Mouse (Mus musculus) cerebellum, adult 11-12 months (tissue): ENCODE measurements around the gene Qpctl.

Experiments used
- DNase-seq: peaks from one replicate; pipeline ENCODE4 v3.0.0; 2022

Gene Qpctl

DNA sequence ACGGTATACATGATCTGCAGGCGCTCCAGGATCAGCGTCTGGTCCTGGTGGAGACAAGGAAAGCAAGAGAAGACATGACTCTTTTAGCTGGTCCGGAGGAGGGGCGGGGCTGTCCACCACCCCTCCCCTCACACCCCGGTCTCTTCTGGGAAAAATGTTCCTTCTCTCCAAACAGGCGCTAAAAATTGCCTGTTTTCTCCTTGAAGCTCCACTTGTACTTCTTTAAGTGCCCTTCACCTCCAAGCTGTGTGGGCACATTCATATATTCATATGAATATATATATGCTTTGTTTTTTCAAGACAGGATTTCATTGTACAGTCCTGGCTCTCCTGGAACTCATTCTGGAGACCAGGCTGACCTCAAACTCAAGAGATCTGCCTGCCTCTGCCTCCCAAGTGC lies 13.8 kb upstream of the Qpctl start:
- DNase-seq: no peak

DNA sequence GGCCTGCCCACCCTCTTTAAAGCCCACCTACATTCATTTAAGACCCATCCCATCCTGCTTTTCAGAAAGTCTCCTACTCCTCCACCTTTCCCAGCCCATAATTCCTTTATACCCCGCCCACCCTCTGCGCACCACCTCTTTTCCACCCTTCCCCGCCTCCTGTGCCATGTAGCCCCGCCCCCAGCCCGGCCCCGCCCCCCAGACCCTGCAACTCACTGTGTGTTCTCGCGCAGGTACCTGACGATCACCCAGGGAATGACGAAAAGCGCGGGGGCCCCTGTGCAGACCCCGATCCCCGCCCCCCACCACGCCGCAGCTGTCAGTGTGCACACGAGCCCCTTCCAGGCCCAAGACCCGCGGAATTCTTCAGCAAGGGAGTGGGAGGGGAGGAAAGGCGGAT lies 11.0 kb upstream of the Qpctl start:
- no peak for DNase-seq

DNA sequence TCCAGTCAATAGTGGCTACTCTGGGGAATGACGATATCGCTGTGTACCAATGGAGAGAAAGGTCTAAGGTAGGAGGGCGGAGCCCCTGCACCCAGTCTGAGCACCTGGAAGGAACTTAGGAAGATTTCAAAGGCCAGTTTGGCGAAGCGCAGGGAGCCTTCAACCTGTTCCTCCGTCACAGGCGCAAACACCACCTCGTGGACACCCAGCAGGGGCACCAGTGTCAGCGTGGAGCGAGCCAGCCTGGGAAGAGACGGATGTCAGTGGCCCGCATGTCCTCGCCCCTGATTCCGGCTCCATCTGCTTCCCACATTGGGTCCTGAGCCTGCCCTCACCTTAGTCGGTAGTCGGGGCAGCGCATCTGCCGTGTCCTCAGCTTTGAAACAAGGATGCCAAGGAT lies 10.3 kb upstream of the Qpctl start:
- DNase-seq: no peak

DNA sequence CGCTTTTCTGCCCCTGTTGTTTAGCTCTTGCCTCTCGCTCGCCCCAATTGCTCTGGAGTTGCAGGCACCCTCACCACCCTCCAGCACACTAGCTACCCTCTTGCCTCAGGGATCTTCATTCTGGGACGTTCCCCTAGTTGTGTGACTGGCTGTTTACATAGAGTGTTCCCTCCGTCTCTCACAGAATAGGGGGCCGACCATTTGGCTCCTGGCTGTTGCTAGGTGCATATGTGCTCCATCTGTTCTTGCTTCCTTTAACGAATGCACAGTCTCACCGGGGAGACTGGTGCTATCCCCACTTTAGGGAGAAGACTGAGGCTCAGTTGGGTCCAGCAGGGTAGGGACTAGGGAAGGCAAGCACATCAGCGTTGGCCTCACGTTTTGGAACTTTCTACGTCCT lies 9.5 kb upstream of the Qpctl start:
- no peak for DNase-seq

DNA sequence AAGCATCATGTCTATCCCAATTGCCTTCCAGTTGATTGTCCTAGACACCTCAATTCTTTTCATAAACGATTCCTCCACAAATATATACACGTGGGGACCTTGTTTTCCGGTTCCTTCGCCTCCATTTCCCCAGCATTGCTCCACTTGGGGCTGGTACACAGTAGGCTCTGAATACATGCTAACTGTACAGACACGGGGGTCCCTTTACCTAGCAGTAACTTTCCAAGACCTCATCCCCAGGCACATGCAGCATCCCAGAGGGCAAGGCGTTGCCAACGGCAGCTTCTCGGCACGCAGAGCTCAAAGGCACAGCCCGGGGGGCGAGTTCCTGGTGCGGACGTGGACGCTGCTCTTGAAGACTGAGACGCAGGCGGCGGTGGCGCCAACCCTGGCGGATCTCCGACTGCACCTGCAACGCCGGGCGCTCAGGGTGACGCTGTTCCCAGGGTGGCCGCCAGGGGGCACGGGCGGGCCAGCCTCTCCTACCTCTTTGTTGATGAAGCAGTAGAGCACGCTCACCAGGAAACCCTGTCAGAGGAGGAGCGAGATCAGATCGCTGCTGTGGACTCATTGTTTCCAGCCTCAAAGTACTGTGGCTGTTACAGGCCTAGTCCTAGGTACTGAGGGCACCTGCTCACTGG lies 8.2 kb upstream of the Qpctl start:
- peak; percentile 91 for DNase-seq

DNA sequence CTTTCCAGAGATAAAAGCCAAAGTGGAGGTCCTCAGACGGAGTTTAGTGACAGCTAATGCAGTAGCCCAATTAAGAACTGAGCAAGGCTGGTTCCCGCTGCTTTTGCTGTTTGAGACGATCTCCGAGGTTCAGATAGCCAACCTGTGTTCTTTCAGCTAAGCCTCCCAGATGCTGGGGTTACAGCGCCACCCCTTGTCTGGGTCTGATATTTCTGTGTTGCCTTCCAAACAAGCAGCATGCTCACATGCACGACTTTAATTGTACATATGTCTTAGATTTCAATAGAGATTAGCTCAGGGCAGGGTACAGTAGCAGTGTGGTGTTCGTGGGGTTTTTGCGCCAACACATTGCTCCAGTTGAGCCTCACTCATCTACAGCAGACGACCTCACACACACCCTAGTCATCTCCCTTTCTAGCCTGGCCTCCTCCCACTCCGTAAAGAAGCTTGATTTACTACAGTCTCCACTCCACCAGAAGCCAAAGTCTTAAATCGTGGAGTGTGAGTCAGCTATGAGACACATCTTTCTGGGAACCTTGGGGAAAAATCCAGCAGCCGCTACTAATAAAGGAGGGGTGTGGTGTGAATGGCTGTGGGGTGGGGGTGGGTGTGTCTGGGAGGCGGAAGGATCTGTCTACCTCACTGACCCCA lies 6.9 kb upstream of the Qpctl start:
- no peak for DNase-seq

DNA sequence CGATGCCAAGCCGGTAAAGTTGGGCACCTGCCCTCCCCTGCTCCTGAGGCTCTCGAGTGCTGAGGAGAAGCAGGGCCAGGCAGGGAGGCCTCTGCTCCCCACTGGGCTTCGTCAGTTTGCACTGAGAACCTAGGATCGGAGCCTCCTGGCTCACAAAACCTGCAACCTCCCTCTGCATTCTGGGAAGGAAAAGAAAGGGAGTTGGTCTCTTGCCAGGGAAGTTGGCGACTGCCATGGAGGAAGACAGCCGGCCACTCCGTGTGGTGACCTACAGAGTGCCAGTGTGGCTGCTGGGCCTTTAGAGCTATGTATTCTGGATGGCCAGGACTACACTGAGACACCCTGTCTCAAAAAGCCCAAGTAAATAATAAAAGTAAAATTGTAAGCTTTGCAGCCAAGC lies 5.7 kb upstream of the Qpctl start:
- DNase-seq: no peak

DNA sequence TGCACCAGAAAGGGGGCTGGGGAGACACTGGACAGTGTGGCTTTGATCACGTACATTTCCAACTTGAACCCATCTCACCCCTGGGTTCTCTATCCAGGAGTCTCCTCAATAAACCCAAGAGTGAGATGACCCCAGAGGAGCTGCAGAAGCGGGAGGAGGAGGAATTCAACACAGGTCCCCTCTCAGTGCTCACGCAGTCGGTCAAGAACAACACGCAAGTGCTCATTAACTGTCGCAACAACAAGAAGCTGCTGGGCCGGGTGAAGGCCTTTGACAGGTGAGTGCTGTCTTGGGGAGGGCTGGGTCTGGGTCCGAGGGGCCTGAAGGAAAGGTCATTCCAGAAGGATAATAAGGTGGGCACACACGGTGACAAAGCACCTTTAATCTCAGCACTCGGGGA lies 2.0 kb upstream of the Qpctl start:
- peak; percentile 48 for DNase-seq

DNA sequence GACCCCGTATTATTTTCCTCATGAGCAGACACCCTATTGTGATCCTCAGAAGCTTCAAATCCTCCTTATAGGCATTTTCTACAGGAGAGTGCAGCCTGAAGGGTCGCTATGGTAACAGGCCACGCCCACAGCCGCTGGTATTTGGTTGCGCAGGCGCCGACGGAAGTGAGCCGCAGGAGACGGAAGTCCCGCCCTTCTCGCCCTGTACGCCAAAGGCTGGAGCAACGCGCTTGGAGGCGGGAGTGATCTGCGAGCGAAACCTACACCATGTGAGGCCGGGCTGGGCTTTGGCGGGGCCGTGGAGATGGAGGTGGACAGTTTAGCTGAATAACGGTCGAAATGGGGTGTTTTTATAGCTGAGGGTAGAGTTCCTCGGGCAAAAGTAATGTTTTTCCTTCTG lies 535 bp upstream of the Qpctl start, which contains the start of gene Snrpd2:
TSS of gene Snrpd2 (plus strand) at position 97 of the 400 bp plus-strand sequence.
- peak; percentile 95 for DNase-seq

DNA sequence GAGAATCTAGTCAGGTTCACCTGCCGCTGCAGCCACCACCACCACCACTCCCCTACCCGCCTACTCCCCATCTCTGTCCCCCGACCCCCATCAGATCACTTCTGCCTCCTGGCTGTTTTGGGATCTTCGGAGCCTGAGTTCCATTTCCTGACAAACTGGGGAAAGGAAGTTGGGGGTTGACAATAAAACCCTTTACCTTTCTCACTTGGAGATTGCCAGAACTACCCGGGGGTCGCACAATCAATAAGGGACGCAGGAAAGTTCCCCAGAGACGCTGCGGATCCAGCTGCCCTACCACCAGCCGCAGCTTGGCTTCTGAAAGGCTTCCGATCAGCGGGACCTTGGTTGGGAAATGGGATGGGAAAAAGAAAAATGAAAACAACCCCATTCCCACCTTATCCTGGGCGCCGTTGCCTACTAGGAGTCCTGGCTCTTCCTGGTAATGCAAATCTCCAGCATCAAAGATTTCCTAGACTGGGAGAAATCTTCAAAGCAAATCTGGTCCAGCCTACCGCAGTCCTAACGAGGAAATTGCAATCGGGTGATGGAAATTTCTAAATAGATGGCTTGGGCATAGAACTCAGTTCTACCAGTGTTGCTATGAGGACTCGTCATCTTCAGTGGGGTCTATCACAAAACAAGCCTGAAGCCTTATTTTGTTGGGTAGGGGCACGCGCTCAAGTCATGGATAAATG lies 764 bp downstream of the Qpctl start:
- DNase-seq: no peak

DNA sequence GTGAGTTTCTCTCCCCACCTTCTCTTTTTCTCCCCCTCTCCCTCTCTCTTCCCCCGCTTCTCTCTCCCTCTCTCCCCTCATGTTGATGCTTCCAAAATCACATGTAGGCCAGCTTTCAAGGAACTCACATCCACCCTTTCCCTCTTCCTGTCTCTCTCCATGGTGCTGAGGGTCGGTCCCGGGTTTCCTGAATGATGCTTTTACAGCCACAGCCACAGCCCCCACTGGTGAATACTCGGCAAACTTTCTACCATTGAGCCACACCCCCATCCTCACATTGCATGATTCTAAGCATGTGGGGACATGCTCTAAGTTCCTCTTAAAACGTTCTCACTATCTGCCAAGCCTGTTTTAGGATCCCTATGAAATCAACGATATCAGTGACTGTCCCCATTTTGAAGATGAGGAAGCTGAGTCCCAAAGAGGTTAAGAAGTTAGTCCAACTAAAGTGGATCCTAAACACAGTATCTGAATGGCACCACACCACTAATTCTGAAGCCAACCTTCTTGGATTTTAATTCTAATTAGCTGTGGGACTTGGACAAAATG lies 1.5 kb downstream of the Qpctl start:
- no peak for DNase-seq

DNA sequence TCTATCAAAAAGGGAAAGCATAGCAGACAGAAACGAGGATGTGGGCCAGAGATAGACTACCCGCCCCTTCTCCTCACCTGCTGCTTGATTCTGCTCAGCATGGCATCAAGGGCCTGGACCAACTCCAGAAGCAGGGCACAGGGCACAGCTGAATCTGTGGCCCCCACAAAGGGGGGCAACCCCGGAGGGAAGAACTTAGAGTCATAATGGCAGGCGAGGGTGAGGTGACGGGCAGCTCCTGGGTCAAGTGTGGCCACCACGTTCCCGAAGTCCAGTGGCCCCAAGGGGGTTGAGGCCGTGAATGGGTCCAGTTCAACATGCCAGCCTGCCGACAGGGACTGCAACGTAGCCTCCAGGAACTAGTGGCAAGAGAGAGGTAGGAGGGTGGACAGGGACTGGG lies 2.3 kb downstream of the Qpctl start:
- peak; percentile 63 for DNase-seq

DNA sequence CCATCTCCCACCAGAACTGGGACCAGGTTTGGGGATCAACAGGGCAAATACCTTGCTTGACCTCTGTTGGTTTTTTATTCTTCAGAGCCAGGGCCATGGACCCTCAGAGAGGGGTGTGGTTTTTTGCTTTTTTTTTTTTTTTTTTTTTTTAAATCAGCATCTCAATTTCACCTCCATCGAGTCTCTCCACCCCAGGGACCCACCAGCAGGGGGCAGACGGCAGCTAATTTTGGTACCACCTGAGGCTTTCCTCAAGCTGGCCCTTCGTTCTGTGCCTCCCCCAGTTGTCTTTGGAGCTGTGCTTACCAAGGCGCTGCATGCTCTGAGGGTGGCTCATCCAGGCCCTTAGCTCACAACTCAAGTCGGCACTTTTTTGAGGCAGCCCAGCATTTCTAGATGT lies 11.7 kb downstream of the Qpctl start:
- DNase-seq: peak; percentile 33

DNA sequence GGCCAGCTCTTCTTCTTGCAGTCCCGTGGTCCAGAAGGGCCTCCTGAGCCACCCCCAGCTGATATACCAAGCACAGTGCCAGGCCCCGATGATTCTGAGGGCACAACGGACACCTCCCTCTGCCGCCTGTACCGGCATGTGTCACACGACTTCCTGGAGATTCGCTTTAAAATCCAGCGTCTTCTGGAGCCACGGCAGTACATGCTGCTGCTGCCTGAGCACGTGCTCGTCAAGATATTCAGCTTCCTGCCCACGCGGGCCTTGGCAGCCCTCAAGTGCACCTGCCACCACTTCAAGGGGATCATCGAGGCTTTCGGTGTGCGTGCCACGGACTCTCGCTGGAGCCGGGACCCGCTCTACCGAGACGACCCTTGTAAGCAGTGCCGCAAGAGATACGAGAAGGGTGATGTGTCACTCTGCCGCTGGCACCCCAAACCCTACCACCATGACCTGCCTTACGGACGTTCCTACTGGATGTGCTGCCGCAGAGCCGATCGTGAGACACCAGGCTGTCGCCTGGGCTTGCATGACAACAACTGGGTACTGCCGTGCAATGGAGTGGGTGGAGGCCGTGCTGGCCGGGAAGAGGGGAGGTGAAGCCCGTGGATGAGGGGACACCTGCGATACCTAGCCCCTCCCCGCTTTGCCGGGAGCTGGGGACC lies 12.3 kb downstream of the Qpctl start:
- peak; percentile 41 for DNase-seq

DNA sequence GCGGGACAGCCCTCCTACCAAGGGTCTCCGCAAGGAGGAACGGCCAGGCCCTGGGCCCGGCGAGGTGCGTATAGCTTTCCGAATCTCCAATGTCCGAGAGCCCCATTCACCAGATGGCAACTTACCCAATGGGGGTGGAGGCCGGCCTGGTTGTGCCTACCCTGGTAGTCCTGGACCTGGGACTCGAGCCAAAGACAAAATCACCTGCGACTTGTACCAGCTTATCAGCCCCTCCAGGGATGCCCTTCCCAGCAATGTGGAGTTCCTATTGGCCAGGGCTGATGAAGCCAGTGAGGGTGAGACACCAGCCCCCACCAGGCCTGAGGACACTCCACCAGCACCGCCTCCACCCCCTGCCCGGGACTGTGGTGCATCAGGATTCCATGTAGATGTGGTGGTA lies 12.9 kb downstream of the Qpctl start:
- DNase-seq: peak; percentile 61

DNA sequence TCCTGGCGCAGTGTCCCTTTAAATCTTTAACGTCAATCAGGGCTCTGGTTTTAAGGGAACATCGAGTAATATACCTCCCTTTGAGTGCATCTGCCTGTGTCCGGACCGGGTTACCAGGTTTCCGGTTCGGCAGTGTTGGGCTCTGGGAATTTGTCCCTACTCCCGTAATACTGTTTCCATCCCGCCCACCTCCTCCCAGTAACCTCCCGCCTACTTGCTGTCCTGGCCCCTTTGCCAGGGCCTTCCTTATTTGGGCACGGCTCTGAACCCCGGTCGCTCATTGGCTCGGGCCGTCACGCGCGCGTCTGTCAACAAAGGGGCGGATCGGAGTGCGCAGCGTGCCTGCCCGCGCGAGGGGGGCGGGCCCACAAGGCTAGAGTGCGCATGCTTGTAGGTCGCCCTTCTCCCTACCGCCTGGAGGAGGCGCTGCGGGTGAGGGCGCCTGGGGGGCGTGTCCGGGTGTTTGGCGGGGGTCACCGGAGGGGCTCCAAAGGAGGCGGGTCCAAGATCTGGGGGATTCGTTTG lies 17.7 kb downstream of the Qpctl start:
- DNase-seq: peak; percentile 99

DNA sequence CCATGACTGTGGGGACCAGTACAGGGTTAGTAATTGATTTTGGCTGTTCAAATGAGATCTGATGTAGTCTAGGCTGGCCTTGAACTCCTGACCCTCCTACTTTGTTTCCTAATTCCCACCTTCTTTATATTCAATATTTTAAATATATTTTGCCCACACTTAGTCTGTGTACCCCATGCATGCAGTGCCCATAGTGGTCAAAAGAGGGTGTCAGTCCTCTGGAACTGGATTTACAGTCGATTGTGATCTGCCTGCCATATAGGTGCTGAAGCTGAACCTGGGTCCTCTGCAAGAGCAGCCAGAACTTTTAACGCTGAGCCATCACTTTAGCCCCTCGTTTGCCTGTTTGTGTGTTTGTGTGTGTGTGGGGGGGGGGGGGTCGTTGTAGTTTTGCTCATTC lies 18.4 kb downstream of the Qpctl start:
- DNase-seq: peak; percentile 45

DNA sequence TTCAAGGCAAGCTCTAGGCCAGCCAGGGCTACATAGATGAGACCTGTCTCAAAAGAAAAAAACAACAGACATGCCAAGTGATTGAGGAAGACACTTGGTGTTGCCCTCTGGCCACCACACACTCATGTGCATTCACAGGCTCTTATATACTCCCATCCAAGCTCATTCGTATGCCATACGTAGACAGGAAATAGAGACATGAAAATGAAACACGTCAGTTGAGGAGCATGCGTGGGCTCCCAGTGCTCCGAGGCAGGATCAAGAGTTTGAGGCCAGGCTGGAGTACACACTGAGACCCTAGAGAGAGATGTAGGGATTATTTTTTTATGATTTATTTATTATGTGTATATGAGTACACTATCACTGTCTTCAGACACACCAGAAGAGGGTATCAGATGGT lies 19.7 kb downstream of the Qpctl start:
- DNase-seq: no peak

DNA sequence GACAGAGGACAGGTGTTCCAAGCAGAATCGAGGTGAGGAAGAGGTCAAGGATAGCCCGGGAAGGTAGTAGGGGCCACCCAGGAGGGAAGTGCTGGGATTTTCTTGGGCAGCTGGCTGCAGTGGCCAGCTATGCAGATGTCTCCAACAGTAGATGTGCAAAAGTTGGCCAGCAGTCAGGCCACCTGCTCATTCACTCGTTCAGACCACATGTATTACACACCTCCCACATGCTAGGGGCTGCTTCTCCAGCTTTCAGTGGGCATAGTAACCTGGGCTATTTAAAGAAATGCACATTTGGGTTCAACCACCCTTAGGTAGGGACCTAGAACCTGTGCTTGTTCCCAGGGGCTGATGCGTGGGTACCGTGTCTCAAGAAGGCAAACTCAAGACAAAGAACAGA lies 21.3 kb downstream of the Qpctl start:
- peak; percentile 25 for DNase-seq

DNA sequence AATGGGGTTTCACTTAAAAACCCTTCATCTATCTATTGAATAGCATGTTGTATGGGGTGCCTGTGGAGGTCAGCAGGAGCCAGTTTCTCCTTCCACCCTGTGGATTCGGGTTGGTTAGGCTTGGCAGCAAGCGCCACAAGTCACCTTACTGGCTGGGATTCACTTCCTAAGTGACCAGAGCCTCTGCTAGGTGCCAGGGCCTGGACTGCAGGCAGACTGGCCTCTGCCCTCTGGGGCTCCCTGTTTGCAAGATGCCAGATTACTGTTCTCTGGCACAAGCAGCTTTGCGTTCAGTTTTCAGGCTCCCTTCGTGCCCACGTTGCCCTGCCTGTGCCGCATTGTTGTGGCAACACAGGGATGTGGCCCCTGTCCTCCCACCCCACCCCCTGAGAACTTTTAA lies 24.4 kb downstream of the Qpctl start:
- peak; percentile 23 for DNase-seq

DNA sequence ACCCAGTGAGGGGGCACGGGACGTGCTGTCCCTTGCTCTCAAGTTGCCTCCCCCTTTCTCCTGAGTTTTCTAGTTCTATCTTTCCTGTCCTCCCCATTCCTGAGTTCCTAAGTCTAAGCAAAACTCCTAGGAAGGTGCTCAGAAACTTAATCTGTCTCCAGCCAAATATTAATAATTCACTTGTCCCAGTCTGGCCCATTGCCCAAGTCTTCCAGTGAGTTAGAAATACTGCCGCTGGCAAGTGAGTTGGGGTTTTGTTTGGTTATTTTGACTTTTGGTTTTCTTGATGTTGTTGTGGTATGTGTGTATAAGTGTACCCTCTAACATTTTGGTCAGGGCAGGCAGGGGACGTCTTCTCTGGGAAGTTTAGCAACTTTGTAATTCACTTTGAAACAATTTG lies 27.4 kb downstream of the Qpctl start:
- DNase-seq: peak; percentile 26

DNA sequence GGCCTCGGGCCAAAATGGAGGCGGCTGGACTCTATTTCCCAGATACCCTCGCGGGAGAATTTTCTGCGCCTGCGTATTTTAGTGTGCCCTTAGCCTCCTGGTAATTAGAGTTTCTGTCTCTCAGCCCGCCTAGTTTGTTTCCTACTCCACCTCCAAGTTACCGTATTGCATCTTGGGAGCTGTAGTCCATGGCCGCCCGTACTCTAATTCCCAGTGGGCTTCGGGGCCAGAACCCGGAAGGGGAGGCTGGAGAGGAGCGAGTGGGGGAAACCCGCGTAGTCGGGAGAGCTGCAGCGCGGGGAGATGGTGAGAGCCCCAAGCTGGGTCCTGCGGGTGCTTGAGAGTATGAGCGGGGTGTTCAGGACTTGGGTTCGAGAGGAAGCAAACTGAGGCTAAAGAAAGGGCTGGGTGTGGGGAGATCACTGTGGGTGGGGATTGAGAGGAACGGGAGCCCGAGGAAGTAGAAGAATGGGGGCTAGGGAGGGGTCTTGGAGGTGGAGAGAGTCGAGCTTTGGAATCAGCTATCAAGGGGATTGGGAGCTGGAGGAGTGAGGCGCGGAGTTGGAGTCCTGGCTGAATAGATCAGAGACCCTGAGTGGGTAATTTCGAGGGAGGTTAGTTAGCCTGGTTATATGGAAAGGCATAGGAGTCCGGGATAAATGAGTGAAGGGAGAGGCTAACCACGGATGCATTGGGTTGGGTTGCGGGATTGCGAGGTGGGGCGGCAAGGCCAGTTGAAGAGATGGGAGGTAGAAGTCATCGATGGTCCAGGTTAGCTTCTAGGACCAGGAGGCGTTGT lies 29.3 kb downstream of the Qpctl start, which contains the start of gene Fbxo46:
TSS of gene Fbxo46 (plus strand) at position 229 of the 799 bp plus-strand sequence.
- peak; percentile 95 for DNase-seq
